Mouse (Mus musculus): ENCODE data around the gene Rgsl1.
"Not testable (repeated sequence)": the region's sequence is repeated elsewhere in the genome, so short reads cannot be mapped to it uniquely, and the experiment has no call there.

Gene Rgsl1

DNA sequence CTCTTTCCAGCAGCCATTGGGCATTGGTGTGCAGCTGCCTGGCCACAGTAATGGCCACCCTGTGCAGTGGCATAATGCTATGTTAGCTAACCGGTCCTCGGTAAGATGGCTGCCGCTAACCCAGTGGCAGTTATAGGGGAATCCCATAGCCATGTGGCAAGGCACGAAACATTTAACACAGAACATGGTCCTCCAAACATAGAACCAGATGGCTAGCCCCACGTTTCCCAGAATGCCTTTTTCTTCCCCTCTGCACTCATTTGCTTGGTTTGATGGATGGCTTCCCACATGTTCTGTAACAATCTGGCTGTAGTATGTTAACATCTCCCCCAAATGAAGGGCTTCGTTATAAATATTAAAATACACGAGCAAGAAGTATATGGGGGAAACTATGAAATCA, 67.7 kb downstream of the Rgsl1 start:
- DNase-seq (ENCODE audit: low spot score in 2 of 2) = no peak

DNA sequence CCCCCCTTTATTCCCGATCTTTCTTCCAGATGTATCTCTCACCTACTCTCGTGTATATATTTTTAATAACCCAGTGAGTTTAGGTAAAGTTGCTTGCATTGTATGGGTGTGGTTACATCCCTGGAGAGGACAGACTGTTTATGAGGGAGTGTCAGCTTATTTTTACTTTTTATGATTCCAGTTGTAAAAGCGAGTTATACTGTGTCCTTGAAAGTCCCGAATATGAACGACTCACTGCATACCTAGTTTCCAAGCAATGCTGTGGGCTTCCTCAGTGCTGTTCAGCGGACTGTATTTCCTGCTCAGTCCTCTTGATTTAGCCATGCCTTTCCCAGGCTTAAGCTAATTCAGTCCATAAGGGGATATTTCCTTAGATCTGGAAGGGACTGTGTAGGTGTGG, 68.8 kb downstream of the Rgsl1 start:
- no peak for DNase-seq (ENCODE audit: low spot score in 2 of 2)

DNA sequence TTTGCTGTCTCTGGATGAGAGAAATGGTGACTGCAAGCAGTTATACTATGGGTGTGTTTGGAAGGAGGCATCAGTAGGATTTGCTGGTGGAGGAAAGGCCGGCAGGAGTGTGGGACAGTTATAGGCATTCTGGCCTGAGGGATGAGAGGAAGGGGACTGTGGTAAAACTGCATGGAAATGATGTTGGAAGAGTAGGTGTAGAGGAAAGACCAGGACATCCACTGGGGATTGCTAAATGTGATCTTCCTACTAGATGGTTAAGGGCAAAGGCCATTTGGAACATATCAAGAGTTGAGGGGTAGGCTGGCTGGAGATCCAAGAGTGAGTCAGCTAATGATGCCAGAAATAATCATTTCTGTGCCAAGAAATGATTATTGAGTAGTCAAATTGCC, 73.2 kb downstream of the Rgsl1 start:
- no peak for DNase-seq (ENCODE audit: low spot score in 2 of 2)

DNA sequence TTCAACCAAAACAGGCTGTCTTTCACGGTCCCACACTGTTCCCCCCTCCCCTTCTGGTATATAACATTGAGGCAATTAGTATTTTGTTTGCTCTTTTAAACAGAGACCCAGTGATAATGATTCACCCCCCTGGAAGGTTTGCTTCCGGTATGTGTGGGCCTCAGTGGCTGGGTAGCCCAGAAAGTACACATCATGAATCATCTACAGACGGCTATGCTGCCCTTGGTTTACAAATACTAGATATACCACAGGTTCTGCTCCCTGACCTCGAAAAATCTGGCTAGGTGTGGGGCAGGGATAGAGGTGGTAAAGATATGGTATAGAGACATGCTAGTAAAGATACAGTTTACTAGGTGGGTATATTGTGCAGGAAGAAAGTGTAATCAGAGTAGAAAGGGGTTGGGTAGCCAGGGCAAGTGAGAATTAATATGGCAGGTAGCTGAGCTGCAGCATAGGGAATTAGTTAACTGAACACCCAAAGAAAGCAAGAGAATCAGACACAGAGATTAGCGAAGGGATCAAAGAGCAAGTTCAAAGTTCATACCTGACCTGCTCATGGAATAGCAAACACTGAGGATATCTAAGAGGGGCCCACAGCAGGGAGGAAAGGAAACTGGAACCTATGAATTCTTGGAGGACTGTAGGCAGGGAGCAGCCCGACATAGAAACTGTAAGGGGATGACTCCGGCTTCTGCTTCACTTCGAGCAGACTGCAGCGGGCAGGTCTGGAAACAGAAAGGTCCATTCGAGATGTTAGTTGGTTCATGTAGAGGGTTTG, 73.8 kb downstream of the Rgsl1 start:
- DNase-seq (ENCODE audit: low spot score in 2 of 2) = no peak

DNA sequence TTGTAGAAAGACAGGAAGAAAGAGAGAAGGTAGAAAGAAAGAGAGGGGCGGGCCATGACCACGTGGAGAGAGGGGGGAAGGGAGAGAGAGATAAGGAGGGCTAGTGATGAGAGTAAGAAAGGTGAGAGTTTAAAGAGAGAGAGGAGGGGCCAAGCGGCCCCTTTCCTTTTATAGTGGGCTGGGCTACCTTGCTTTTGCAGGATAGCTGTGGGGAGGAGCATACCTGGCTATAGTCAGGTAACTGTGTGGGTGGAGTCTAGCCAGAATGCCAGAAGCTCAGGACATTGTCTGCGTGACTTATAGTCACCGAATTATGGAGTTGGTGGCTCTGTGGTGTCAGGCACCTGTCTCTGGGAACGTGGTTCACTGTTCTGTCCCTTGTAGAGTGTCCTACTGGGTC, 74.4 kb downstream of the Rgsl1 start:
- not testable (repeated sequence) for DNase-seq (ENCODE audit: low spot score in 2 of 2)

DNA sequence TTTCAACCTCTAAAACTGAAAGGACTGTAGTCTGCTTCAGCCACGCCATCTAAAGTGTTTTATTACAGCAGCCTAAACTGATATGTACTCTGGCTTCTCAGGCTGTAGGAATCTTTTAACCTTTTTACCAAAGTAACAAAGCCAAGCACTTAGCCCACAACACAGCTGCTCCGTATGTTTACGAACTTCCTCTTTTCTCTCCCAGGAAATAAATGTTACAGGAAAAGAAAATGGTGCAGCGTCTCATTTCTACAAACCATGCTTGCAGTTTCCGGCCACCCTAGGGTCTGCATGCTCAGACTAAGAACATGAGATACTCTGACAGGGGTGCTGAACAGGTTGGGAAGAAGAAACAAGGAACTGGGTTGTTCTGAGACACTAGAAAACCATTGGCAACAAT, 75.5 kb downstream of the Rgsl1 start:
- DNase-seq (ENCODE audit: low spot score in 2 of 2) = no peak

DNA sequence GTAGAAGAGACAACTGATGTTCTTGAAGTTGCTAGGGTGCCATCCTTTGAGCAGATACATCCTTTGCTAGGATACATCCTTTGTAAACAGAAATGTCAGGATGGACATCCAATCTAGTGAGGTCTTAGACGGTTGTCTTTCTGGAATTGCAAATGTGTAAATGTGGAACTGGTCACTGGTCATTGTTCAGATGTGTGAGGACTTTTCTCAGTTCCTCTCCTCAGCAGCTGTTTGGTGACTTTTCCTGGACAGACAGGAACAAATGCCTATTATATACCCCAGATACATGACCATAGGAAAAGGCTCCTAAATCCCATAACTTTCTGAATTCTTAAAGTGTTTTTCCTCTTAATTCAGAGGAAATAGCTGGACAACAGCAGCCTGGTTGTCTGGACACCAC, 76.7 kb downstream of the Rgsl1 start:
- DNase-seq (ENCODE audit: low spot score in 2 of 2) = no peak

DNA sequence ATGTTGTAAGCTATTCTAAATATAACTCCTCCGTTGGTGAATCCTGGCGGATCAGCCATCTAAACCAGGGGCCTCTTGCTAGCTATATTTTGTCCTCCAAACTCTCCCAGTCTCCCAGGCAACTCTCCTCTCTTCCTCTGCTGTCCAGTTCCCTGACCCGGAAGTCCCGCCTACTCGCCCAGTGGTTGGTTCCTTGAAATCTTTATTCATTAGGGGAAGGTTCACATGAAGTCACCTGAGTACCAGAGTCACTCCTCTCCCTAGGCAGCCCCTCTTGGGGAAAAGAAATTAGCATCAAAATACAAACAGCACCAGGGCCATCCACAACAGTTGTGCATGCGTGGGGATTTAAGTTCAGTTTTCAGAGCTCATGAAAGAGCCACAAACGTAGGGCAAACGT, 77.6 kb downstream of the Rgsl1 start:
- no peak for DNase-seq (ENCODE audit: low spot score in 2 of 2)

DNA sequence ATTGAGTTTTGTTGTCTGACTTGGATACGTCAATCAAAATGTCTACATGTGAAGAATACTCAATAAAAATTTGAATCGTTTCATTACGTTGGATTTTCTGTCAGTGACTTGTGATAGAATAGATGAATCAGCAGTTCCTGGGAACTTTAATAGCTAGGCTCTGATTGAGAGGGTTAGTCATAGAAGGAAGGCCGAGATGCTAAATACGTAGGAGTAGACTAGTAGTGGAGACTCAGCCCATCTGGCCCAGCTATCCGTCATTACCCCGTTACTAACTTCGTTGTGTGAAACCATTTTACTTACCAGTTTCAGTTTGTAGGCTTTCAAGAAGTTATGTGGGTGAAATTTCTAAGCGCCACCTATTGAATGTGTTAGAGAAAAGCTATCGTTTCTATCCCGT, 79.8 kb downstream of the Rgsl1 start:
- no peak for DNase-seq (ENCODE audit: low spot score in 2 of 2)

DNA sequence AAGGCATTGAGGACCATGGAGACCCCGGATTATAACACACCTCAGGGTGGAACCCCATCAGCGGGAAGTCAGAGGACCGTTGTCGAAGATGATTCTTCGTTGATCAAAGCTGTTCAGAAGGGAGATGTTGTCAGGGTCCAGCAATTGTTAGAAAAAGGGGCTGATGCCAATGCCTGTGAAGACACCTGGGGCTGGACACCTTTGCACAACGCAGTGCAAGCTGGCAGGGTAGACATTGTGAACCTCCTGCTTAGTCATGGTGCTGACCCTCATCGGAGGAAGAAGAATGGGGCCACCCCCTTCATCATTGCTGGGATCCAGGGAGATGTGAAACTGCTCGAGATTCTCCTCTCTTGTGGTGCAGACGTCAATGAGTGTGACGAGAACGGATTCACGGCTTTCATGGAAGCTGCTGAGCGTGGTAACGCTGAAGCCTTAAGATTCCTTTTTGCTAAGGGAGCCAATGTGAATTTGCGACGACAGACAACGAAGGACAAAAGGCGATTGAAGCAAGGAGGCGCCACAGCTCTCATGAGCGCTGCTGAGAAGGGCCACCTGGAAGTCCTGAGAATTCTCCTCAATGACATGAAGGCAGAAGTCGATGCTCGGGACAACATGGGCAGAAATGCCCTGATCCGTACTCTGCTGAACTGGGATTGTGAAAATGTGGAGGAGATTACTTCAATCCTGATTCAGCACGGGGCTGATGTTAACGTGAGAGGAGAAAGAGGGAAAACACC, 90.0 kb downstream of the Rgsl1 start:
- DNase-seq (ENCODE audit: low spot score in 2 of 2) = no peak

DNA sequence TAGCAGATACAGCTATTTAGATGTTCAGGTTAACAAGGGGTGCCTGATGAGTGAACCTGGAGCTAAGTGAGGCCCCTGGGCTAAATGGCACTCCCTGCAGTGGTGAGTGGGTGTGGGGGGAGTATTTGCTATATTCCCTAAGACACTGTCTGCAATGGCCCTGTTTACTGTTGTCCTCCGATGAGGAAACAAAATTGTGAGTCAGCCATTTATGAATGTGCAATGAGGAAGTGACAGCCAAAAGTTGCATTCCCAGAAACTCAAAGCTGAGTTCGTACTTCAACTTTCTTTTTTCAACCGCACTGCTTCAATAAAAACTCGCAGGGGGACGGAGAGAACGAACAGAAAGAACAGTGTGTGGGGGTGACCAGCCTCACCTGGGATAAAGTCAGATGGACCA, 91.4 kb downstream of the Rgsl1 start:
- DNase-seq (ENCODE audit: low spot score in 2 of 2) = no peak

DNA sequence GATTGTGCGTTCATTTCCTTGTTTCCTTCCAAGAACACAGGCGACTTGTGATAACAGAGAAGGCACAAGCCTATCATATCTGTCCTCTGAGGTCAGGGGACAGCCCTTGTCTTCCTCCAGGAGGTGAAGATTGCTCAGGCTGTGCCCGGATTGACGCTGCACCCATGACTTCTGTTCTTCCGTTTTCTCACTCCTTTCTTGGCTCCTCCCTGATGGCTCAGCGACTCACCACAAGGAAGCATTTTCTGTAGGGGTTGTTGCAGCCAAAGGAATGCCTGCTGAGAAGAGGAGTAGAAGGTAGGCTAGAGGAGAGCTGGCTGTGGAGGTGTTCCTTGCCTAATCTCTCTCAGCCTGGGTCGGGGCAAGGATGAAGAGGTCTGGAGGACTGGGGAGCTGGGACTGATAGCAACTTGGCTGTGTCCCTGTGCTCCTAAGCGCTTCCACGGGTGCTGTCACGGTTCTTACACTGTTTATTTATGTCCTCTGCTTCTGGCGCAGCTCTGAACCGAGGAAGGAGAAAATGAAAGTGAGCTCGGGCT, 92.1 kb downstream of the Rgsl1 start:
- peak; percentile 65 to 69 for DNase-seq (ENCODE audit: low spot score in 2 of 2)

DNA sequence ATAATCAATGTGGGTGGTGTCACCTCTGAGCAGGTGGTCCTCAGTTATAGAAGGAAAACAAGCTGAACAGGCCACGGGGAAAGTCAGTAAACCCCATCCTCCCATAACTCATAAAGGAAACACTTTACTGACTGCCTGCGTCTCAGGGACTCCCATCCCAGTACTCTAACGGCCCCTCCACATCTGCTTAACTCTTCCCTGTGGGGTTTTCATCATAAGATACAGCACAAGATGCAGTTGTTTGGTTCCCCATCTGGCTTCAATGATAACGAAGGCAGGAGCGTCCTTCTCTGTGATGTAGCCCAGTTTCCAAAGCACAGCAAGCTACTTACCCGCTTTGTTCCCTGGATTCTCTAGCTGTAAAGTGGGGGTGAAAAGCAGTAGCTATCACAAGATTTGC, 93.9 kb downstream of the Rgsl1 start:
- peak; percentile 49 to 51 for DNase-seq (ENCODE audit: low spot score in 2 of 2)

DNA sequence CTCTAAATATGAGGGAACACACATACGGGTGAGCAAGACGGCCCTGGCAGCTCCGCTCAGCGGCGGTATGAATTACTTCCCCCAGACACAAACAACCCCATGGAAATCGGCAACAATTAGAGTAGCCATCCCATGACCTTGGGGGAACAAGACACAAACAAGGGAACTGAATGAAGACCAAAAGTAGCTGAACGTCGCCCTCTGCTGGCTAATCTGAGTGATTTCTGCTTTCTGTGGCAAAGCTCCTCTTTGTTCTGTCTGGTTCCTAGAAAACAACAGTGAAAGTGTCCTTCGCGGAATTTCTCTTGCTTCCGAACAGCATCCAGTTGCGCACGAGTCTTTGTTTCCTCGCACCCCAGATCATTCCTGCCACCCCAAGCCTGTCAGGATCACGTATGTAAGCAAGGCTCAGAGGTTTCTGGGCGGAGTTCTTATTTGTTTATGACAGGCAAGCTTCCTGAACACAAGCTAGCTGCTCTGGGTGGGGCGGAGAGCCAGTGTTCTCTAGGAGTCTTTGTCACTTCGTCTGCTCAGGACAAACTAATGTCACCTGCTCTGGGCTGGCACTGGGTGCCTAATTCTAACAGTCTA, 94.6 kb downstream of the Rgsl1 start, which contains the start of gene Rnasel:
TSS of gene Rnasel (plus strand) at position 216 of the 591 bp plus-strand sequence.
- peak; percentile 74 to 86 for DNase-seq (ENCODE audit: low spot score in 2 of 2)

DNA sequence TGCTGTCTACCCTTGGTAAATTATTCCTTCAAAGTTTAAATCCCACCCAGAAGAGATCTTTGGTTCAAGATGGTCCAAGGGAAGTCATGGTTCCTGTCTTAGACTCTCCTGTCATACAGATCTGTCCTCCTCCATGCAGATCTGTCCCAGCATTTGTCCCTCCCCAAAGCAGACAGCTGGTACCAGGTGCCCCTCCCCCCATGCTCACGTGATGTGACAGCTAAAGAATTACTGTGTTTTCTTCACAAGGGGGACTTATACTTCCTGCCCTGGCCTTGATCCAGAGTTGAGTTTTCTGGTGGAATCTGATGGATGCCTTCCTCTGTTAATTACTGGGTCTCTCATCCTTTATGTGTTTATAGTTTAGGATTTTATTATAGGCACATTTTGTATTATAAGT, 95.4 kb downstream of the Rgsl1 start:
- peak; percentile 54 to 85 for DNase-seq (ENCODE audit: low spot score in 2 of 2)

DNA sequence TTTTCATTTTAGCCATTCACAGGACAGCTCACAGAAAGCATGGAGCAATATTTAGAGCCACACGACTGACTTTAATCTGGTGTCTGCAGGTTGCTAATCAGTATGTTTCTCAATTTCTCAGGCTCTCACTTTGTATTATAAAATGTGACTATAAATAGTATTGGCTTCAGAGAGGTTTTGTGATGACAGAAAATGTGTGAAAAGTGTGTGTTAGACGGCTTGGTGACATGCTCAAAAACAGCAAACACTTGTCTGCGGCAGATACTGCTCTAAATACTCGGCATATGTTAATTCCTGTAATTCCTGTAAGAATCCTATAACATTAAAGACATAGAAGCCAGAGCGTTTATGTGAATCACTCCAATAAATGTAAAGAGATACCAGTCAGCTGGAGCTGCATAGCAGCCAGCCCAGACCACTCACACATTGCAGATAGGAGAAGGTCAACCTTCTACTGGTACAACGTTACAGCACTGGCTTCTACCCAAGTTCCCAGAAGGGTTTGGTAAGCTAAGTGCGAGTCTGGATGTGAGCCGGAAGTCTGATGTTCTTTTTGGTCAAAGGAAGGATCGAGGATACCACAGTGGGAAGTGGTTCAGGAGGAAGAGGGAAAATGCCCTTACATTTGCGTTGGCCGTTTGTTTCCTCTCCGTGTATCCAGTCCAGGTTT, 95.9 kb downstream of the Rgsl1 start:
- peak in 1 of 2 experiments; percentile 21 for DNase-seq (ENCODE audit: low spot score in 2 of 2)

DNA sequence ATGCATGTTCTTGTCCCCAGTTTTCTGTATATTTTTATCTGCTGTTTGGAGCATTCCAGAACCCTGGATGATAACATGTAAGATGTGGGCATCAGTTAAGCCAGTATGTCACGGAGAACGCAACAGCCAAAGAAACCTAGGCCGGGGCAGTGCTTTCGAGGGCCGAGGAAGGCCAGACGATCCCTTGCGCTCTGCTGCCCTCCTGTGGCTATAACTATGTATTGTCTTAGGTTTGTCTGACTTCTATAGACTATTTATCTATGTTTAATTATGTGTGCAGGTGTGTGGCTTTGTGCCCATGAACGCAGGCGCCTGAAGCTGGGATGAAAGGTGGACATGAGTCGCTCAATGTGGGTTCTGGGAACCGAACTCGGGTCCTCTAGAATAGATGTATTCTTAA, 97.2 kb downstream of the Rgsl1 start:
- peak; percentile 66 to 84 for DNase-seq (ENCODE audit: low spot score in 2 of 2)

DNA sequence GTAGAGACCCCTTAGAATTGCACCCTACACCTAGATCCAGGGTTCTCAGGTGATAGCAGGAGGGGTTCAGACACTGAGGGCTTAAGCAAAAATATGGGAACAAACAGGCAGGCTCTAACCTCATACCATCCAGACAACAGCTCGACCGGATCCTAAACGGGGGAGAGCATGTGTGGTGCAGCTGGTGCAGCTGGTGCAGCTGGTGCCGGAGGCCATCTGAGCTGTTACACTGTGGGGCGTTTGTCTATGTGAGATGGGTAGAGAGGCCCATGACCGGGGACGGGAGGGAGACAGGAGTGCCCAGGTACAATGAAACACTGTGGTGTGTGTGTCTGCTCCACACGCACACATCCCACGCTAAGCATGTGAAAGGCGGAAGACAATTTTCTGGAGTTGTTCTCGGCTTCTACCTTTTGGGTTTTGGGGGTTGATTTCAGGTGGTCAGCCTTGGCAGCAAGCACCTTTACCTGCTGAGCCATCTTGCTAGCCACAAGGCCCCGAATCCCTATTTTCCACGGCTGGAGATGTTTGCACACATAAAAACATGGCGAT, 97.7 kb downstream of the Rgsl1 start:
- no peak for DNase-seq (ENCODE audit: low spot score in 2 of 2)

DNA sequence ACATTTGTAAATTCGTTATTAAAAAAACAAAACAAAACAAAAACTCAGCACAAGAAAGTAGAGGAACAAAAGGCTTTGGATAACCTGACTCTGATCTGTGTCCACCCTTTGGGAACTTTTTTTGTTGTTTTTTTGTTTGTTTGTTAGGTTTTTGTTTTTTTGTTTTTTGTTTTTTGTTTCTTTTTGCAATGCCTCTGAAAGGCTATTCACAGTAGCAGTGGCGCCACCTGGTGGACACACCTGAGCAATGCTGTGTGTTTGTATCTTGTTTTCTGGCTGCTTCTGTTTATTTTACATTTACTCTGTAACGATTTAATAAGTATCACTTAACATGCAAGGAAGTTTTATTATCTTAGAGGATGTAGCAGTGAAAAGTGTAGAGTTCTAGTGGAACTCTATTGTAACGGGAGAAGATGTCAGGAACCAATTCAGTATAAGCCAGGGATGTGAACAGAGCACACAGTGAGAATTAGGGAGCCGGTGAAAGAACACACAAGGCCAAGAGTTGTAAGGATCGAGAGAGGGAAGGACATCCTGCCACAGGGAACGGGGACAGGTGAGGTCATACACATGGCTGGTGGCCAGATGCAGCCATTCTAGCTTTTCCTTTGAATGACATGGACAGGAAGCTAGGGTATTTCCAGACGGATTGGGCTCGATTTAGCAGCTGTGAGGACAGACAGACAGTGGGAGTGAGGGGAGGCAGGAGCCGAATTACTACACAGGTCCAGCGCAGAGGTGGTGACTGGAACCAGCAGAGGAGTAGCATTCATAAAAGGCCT, 101.4 kb downstream of the Rgsl1 start:
- DNase-seq (ENCODE audit: low spot score in 2 of 2) = peak; percentile 62 to 88

DNA sequence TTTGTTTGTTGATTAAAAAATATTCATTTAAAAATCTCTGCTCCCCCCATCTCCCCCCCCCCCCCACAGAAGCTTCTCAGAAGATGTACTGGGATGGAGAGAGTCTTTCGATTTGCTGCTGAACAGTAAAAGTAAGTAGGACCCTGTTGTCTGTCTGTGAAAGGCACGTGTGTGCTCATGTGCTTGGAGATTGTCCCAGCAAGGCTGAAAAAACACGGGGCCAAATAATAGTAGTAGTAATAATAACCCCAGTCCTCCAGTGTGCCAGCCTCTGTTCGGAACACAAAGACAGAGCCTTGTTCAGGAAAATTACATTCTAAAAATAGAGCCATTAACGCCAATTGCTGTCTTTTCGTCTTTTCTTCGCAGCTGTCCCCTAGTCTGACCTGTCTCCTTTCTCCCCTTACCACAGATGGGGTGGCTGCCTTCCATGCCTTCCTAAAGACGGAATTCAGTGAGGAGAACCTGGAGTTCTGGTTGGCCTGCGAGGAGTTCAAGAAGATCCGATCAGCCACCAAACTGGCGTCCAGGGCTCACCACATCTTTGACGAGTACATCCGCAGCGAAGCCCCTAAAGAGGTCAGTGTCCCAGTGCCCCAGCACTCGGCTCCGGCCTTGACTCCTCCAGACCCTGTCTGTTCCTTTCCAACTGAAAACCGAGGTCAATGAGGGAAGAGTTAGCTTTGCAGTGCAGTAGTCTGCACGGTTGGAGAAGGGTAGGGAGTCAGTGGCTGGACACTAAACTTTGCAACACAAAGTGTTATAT, 102.2 kb downstream of the Rgsl1 start:
- DNase-seq (ENCODE audit: low spot score in 2 of 2) = no peak
